Mouse (Mus musculus) limb, embryonic 15.5 days (tissue): ENCODE measurements at regions not wholly inside any gene's neighbourhood (a gene's known extent, or its start where the extent isn't known, plus 50 kb on each side); places are given as distances from the start of the nearest gene placed in this dataset.

Experiments
- ATAC-seq: fragments of 200-750 bp; cut with Nextera tagmentation; 2 replicates; pipeline ENCODE4 v1.8.0; 2017; ENCODE audit warnings: low read depth, moderate TSS enrichment; ENCODE audit not compliant: insufficient number of reproducible peaks, low FRiP score, low TSS enrichment
- H3K27ac ChIP-seq: fragments of 300-500 bp; sonication (generic); 2 replicates; pipeline ENCODE4 v1.5.1; 2015; ENCODE audit warnings: moderate library complexity, mild to moderate bottlenecking, inconsistent platforms
- H3K27me3 ChIP-seq: fragments of 300-500 bp; sonication (generic); 2 replicates; pipeline ENCODE4 v1.6.1; 2015; ENCODE audit warnings: inconsistent platforms
- H3K36me3 ChIP-seq: fragments of 300-500 bp; sonication (generic); 2 replicates; pipeline ENCODE4 v1.6.1; 2015; ENCODE audit warnings: inconsistent platforms
- H3K4me1 ChIP-seq: fragments of 300-500 bp; sonication (generic); 2 replicates; pipeline ENCODE4 v1.6.1; 2015; ENCODE audit warnings: inconsistent platforms
- H3K4me2 ChIP-seq: fragments of 300-500 bp; sonication (generic); 2 replicates; pipeline ENCODE4 v1.6.1; 2015; ENCODE audit warnings: mild to moderate bottlenecking, inconsistent platforms
- H3K4me3 ChIP-seq: fragments of 300-500 bp; sonication (generic); 2 replicates; pipeline ENCODE4 v1.5.1; 2015; ENCODE audit warnings: mild to moderate bottlenecking, inconsistent platforms
- H3K9ac ChIP-seq: fragments of 300-500 bp; sonication (generic); 2 replicates; pipeline ENCODE4 v1.6.1; 2015; ENCODE audit warnings: inconsistent platforms
- H3K9me3 ChIP-seq: fragments of 300-500 bp; sonication (generic); 2 replicates; pipeline ENCODE4 v1.6.1; 2016; ENCODE audit warnings: inconsistent platforms
- WGBS: fragments of 180-500 bp; shearing (Covaris S2); methylation state at CpG from one replicate; pipeline ENCODE4 v1.1.7; 2015; 5-methylcytosine and 5-hydroxymethylcytosine counted together

- ATAC-seq, result no peak
- H3K4me2 ChIP-seq, result no peak overlapping the region
- H3K27me3 ChIP-seq, result no peaks in the 10 kb centered on the region
- H3K9me3 ChIP-seq, result no peaks in the 10 kb centered on the region
- H3K9ac ChIP-seq, result no peak overlapping the region
- WGBS, result 82% methylated on average over 6 of the region's 6 CpGs
- no peaks in the 10 kb centered on the region for H3K36me3 ChIP-seq
- H3K4me1 ChIP-seq, result peaks cover 12% of the 10 kb centered on the region; the same call in 1 of the 2 replicates
- no peak overlapping the region for H3K27ac ChIP-seq
- H3K4me3 ChIP-seq, result no peak overlapping the region
Observed at GRCm38 (mm10) chr2:174575546-174575945, 67.8 kb upstream of the Zfp831 start.

- Histone ChIP-seq H3K4me1 (0 out of 2 replicates have a peak, but pooled peaks cover 6% of the 10 kb centered on the region), H3K4me3 (no peak overlapping the region)
- ATAC-seq, result no peak
Observed at GRCm38 (mm10) chr2:174580906-174581703, 62.2 kb upstream of the Zfp831 start.

GRCm38 (mm10) chr2:174584272-174584671, 59.1 kb upstream of the Zfp831 start:
- Histone ChIP-seq H3K27ac (no peak overlapping the region), H3K4me2 (no peak overlapping the region), H3K4me1 (0 out of 2 replicates have a peak, but pooled peaks cover 3% of the 10 kb centered on the region), H3K4me3 (no peak overlapping the region), H3K9ac (no peak overlapping the region), H3K9me3 (no peaks in the 10 kb centered on the region), H3K36me3 (no peaks in the 10 kb centered on the region), H3K27me3 (no peaks in the 10 kb centered on the region)
- WGBS, result 87% methylated on average over 2 of the region's 2 CpGs
- ATAC-seq, result no peak

More at GRCm38 (mm10) chr2:174580906-174581703, 62.2 kb upstream of the Zfp831 start:
- H3K9ac ChIP-seq, result no peak overlapping the region
- H3K36me3 ChIP-seq, result no peaks in the 10 kb centered on the region
- no peaks in the 10 kb centered on the region for H3K9me3 ChIP-seq
- H3K27me3 ChIP-seq, result no peaks in the 10 kb centered on the region
- H3K4me2 ChIP-seq, result no peak overlapping the region
- H3K27ac ChIP-seq, result no peak overlapping the region
- WGBS, result 83% methylated on average over 5 of the region's 5 CpGs
